Mouse (Mus musculus) MEL (cell line): ENCODE data around the gene Tssk2.

Experiments used
- CTCF ChIP-seq, 3 experiments: IDR thresholded peaks in 2 of 3; conservative IDR thresholded peaks in 1 of 3; 2 replicates each; pipeline ENCODE4 v1.5.1; 2011 to 2012; ENCODE audit warnings: low read length in 3 of 3, low read depth in 2 of 3, mild to moderate bottlenecking in 2 of 3, improper control_type of control experiment in 1 of 3, inconsistent platforms in 1 of 3, mixed read lengths in 1 of 3, moderate library complexity in 1 of 3; ENCODE audit not compliant: control insufficient read depth in 1 of 3, insufficient read depth in 1 of 3, poor library complexity in 1 of 3, severe bottlenecking in 1 of 3
- EP300 ChIP-seq, 2 experiments: IDR thresholded peaks; 2 replicates each; pipeline ENCODE4 v1.6.1; 2011; ENCODE audit warnings: improper control_type of control experiment in 2 of 2, low read length in 2 of 2, low read depth in 1 of 2, mild to moderate bottlenecking in 1 of 2
- GATA1 ChIP-seq: IDR thresholded peaks from 2 replicates; pipeline ENCODE4 v1.6.1; 2011; ENCODE audit warnings: low read depth, low read length, improper control_type of control experiment
- POLR2A ChIP-seq, 2 experiments: IDR thresholded peaks; 2 replicates each; pipeline ENCODE4 v1.6.1; 2011 to 2012; ENCODE audit warnings: low read length in 2 of 2, mild to moderate bottlenecking in 2 of 2, control low read depth in 1 of 2, improper control_type of control experiment in 1 of 2, low read depth in 1 of 2, moderate library complexity in 1 of 2; ENCODE audit not compliant: control insufficient read depth in 1 of 2, insufficient read depth in 1 of 2, poor library complexity in 1 of 2
- ZC3H11A ChIP-seq: IDR thresholded peaks from 2 replicates; pipeline ENCODE4 v1.6.1; 2012; ENCODE audit warnings: low read depth, mild to moderate bottlenecking, inconsistent platforms, low read length, improper control_type of control experiment

- TF ChIP-seq CTCF (IDR thresholded peaks at IDR 0.05 in 2 of 3, conservative IDR thresholded peaks at IDR 0.05 in 1 of 3; ENCODE audit: control insufficient read depth in 1 of 3, insufficient read depth in 1 of 3, low read depth in 2 of 3, low read length in 3 of 3, poor library complexity in 1 of 3, severe bottlenecking in 1 of 3) (no peak), ZC3H11A (no peak), EP300 (IDR thresholded peaks at IDR 0.05; ENCODE audit: low read depth in 1 of 2, low read length in 2 of 2) (no peak), POLR2A (IDR thresholded peaks at IDR 0.05; ENCODE audit: control insufficient read depth in 1 of 2, insufficient read depth in 1 of 2, low read depth in 1 of 2, low read length in 2 of 2, poor library complexity in 1 of 2) (no peak), GATA1 (no peak)
These were observed 33.5 kb downstream of the Tssk2 start for GRCm38 (mm10) chr16:17931906-17932460.
